Mouse (Mus musculus): Measurements from ENCODE around the gene Cuedc1. TPM values are rescaled to one million over a fixed set of nuclear protein-coding genes. Genes with fewer than 3 reads are reported as not detected.
A peak's percentile ranks its signal among the peaks of the same experiment; 100 is the strongest.

The Cuedc1 gene
- polyA plus RNA-seq, 1 experiment from 2014 or later = 17.0 TPM

GRCm38 (mm10) chr11:88061892-88062625 lies 35.8 kb upstream of the Cuedc1 start:
- WGBS = 92% methylated on average over 2 of the region's 2 CpGs
- no peak for ATAC-seq (ENCODE audit: low FRiP score)

DNA sequence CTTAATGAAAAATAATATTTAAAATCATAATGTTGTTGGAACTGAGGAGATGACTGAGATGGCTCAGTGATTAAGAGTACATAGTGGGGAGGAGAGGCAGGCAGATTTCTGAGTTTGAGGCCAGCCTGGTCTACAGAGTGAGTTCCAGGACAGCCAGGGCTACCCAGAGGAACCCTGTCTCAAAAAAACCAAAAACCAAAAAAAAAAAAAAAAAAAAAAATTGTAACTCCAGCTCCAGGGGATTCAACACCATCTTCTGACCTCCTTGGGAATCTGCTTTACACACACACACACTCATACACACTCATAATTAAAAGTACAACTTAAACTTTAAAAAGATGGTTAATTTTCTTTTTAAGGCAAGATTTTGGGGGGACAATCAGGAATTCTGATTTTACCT lies 32.1 kb upstream of the Cuedc1 start:
- Histone ChIP-seq H3K4me3 (ENCODE audit: low read depth, low read length) (no peak overlapping the region), H3K36me3 (ENCODE audit: control insufficient read depth, insufficient read depth, low read length) (no peaks in the 10 kb centered on the region), H3K9me3 (ENCODE audit: control insufficient read depth, low read length) (no peaks in the 10 kb centered on the region), H3K4me2 (no peak overlapping the region), H3K9ac (ENCODE audit: low read length) (no peak overlapping the region), H3K27me3 (ENCODE audit: control insufficient read depth, insufficient read depth, low read length) (no peaks in the 10 kb centered on the region), H3K27ac (ENCODE audit: low read depth, low read length) (no peak overlapping the region), H3K4me1 (ENCODE audit: control insufficient read depth, insufficient read depth, low read length) (peaks cover 12% of the 10 kb centered on the region)
- ATAC-seq (ENCODE audit: low FRiP score) (no peak), DNase-seq (ENCODE audit: low spot score, missing footprints) (no peak)

More at GRCm38 (mm10) chr11:88061892-88062625, 35.8 kb upstream of the Cuedc1 start:
- H3K36me3 ChIP-seq (ENCODE audit: control insufficient read depth, insufficient read depth, low read length) = no peaks in the 10 kb centered on the region
- no peaks in the 10 kb centered on the region for H3K9me3 ChIP-seq (ENCODE audit: control insufficient read depth, low read length)
- H3K27ac ChIP-seq (ENCODE audit: low read depth, low read length) = no peak overlapping the region
- H3K9ac ChIP-seq (ENCODE audit: low read length) = no peak overlapping the region
- H3K4me1 ChIP-seq (ENCODE audit: control insufficient read depth, insufficient read depth, low read length) = peaks cover under 1% of the 10 kb centered on the region
- no peak overlapping the region for H3K4me3 ChIP-seq (ENCODE audit: low read depth, low read length)
- H3K27me3 ChIP-seq (ENCODE audit: control insufficient read depth, insufficient read depth, low read length) = no peaks in the 10 kb centered on the region
- H3K4me2 ChIP-seq = no peak overlapping the region
- DNase-seq (ENCODE audit: low spot score, missing footprints) = no peak

DNA sequence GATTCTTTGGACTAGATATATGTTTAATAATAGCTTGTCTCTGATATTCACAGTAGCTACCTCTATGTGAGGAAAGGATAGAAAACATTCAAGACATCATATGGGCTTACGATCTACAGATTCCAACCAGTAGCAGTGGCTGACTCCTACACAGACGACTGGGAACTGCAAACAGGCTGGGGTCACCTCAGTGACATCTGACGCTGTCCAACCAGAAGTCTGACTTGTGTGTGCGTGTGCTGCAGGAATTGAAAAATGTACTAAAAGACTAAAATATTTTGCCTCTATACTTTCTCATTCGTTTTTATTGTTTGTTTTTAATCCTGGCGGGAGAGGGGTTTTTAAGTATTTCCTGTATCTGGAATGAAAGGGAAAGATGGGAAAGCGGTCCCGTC lies 30.7 kb upstream of the Cuedc1 start:
- H3K36me3 ChIP-seq (ENCODE audit: control insufficient read depth, insufficient read depth, low read length) = no peaks in the 10 kb centered on the region
- H3K4me1 ChIP-seq (ENCODE audit: control insufficient read depth, insufficient read depth, low read length) = peaks cover 22% of the 10 kb centered on the region
- peak overlapping the region; percentile 98 for H3K9ac ChIP-seq (ENCODE audit: low read length)
- peak overlapping the region; percentile 85 for H3K4me3 ChIP-seq (ENCODE audit: low read depth, low read length)
- no peaks in the 10 kb centered on the region for H3K27me3 ChIP-seq (ENCODE audit: control insufficient read depth, insufficient read depth, low read length)
- ATAC-seq (ENCODE audit: low FRiP score) = no peak
- DNase-seq (ENCODE audit: low spot score, missing footprints) = no peak
- peak overlapping the region; percentile 87 for H3K4me2 ChIP-seq
- peak overlapping the region; percentile 99 for H3K27ac ChIP-seq (ENCODE audit: low read depth, low read length)
- H3K9me3 ChIP-seq (ENCODE audit: control insufficient read depth, low read length) = no peaks in the 10 kb centered on the region
- WGBS = 3% methylated on average over 8 of the region's 8 CpGs

- ATAC-seq (ENCODE audit: low FRiP score) (peak; percentile 89), DNase-seq (ENCODE audit: low spot score, missing footprints) (peak; percentile 98)
- Histone ChIP-seq H3K36me3 (ENCODE audit: control insufficient read depth, insufficient read depth, low read length) (no peaks in the 10 kb centered on the region), H3K27ac (ENCODE audit: low read depth, low read length) (peak within 1 kb of the TSS; percentile 99), H3K9me3 (ENCODE audit: control insufficient read depth, low read length) (no peaks in the 10 kb centered on the region), H3K4me1 (ENCODE audit: control insufficient read depth, insufficient read depth, low read length) (peaks cover 25% of the 10 kb centered on the region), H3K4me3 (ENCODE audit: low read depth, low read length) (peak within 1 kb of the TSS; percentile 85), H3K4me2 (peak within 1 kb of the TSS; percentile 87), H3K27me3 (ENCODE audit: control insufficient read depth, insufficient read depth, low read length) (no peaks in the 10 kb centered on the region), H3K9ac (ENCODE audit: low read length) (peak within 1 kb of the TSS; percentile 98)
- WGBS = under 1% methylated on average over 47 of the region's 81 CpGs
Observed at GRCm38 (mm10) chr11:88067586-88068410, 30.1 kb upstream of the Cuedc1 start, which contains the start of gene Vezf1. Gene Vezf1 (plus strand): TSS chr11:88068279.

GRCm38 (mm10) chr11:88068411-88069245 lies 29.2 kb upstream of the Cuedc1 start:
- WGBS = under 1% methylated on average over 81 of the region's 92 CpGs
- Histone ChIP-seq H3K9me3 (ENCODE audit: control insufficient read depth, low read length) (no peaks in the 10 kb centered on the region), H3K4me1 (ENCODE audit: control insufficient read depth, insufficient read depth, low read length) (peaks cover 29% of the 10 kb centered on the region), H3K4me3 (ENCODE audit: low read depth, low read length) (peak overlapping the region; percentile 85), H3K4me2 (peak overlapping the region; percentile 77), H3K36me3 (ENCODE audit: control insufficient read depth, insufficient read depth, low read length) (0 out of 2 replicates have a peak, but pooled peaks cover 2% of the 10 kb centered on the region), H3K27ac (ENCODE audit: low read depth, low read length) (peak overlapping the region; percentile 99), H3K9ac (ENCODE audit: low read length) (peak overlapping the region; percentile 98), H3K27me3 (ENCODE audit: control insufficient read depth, insufficient read depth, low read length) (no peaks in the 10 kb centered on the region)
- ATAC-seq (ENCODE audit: low FRiP score) = peak; percentile 82
- peak; percentile 96 for DNase-seq (ENCODE audit: low spot score, missing footprints)

GRCm38 (mm10) chr11:88069246-88069570 lies 28.6 kb upstream of the Cuedc1 start:
- H3K4me3 ChIP-seq (ENCODE audit: low read depth, low read length) = peak overlapping the region; percentile 85
- H3K27me3 ChIP-seq (ENCODE audit: control insufficient read depth, insufficient read depth, low read length) = no peaks in the 10 kb centered on the region
- H3K4me2 ChIP-seq = peak overlapping the region; percentile 77
- 0% methylated on average over 12 of the region's 12 CpGs for WGBS
- peak overlapping the region; percentile 99 for H3K27ac ChIP-seq (ENCODE audit: low read depth, low read length)
- peak overlapping the region; percentile 98 for H3K9ac ChIP-seq (ENCODE audit: low read length)
- H3K9me3 ChIP-seq (ENCODE audit: control insufficient read depth, low read length) = no peaks in the 10 kb centered on the region
- DNase-seq (ENCODE audit: low spot score, missing footprints) (peak; percentile 96), ATAC-seq (ENCODE audit: low FRiP score) (no peak)
- H3K36me3 ChIP-seq (ENCODE audit: control insufficient read depth, insufficient read depth, low read length) = 0 out of 2 replicates have a peak, but pooled peaks cover 2% of the 10 kb centered on the region
- peaks cover 31% of the 10 kb centered on the region for H3K4me1 ChIP-seq (ENCODE audit: control insufficient read depth, insufficient read depth, low read length)

- ATAC-seq (ENCODE audit: low FRiP score) = no peak
- peak overlapping the region; percentile 77 for H3K4me2 ChIP-seq
- H3K9ac ChIP-seq (ENCODE audit: low read length) = peak overlapping the region; percentile 54
- no peaks in the 10 kb centered on the region for H3K9me3 ChIP-seq (ENCODE audit: control insufficient read depth, low read length)
- H3K27me3 ChIP-seq (ENCODE audit: control insufficient read depth, insufficient read depth, low read length) = no peaks in the 10 kb centered on the region
- H3K4me3 ChIP-seq (ENCODE audit: low read depth, low read length) = peak overlapping the region; percentile 85
- peak overlapping the region; percentile 15; the same call in 1 of the 2 replicates for H3K27ac ChIP-seq (ENCODE audit: low read depth, low read length)
- peaks cover 31% of the 10 kb centered on the region for H3K4me1 ChIP-seq (ENCODE audit: control insufficient read depth, insufficient read depth, low read length)
- WGBS = 32% methylated on average over 4 of the region's 4 CpGs
- DNase-seq (ENCODE audit: low spot score, missing footprints) = no peak
- 0 out of 2 replicates have a peak, but pooled peaks cover 2% of the 10 kb centered on the region for H3K36me3 ChIP-seq (ENCODE audit: control insufficient read depth, insufficient read depth, low read length)
Observed at GRCm38 (mm10) chr11:88070392-88070791, 27.5 kb upstream of the Cuedc1 start.

DNA sequence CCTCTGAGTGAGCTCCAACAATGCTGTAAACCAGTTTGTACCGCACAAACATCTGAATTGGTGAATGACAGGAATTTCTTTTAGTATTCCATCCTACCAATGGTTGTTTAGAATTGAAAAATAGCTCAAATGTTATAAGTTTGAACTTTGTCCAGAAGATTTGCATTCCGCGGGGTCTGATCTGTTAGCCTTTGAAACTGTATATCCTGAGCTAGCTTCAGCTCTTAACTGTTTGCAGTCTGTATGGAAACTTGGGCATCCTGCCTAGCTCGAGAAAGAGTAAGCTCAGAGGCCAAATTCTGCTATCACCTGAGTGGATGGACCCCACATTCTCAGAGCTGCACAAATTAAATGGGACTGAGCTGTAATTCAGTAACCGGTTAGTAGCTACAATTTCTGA lies 26.7 kb upstream of the Cuedc1 start:
- H3K4me3 ChIP-seq (ENCODE audit: low read depth, low read length) = peak overlapping the region; percentile 85
- peak overlapping the region; percentile 54; the same call in 1 of the 2 replicates for H3K9ac ChIP-seq (ENCODE audit: low read length)
- no peak overlapping the region; the same call in 1 of the 2 replicates for H3K27ac ChIP-seq (ENCODE audit: low read depth, low read length)

More for the DNA sequence above, 26.7 kb upstream of the Cuedc1 start:
- H3K36me3 ChIP-seq (ENCODE audit: control insufficient read depth, insufficient read depth, low read length) = peaks cover 2% of the 10 kb centered on the region; the same call in 1 of the 2 replicates
- no peaks in the 10 kb centered on the region for H3K27me3 ChIP-seq (ENCODE audit: control insufficient read depth, insufficient read depth, low read length)
- DNase-seq (ENCODE audit: low spot score, missing footprints) = no peak
- no peaks in the 10 kb centered on the region for H3K9me3 ChIP-seq (ENCODE audit: control insufficient read depth, low read length)
- peaks cover 31% of the 10 kb centered on the region for H3K4me1 ChIP-seq (ENCODE audit: control insufficient read depth, insufficient read depth, low read length)
- peak overlapping the region; percentile 77 for H3K4me2 ChIP-seq
- ATAC-seq (ENCODE audit: low FRiP score) = no peak
- 46% methylated on average over 5 of the region's 5 CpGs for WGBS

Data from midbrain, embryonic 11.5 days (tissue).